Mouse (Mus musculus) heart, postnatal 10 days (tissue): ENCODE measurements at regions not wholly inside any gene's neighbourhood (a gene's known extent, or its start where the extent isn't known, plus 50 kb on each side); places are given as distances from the start of the nearest gene placed in this dataset.

ENCODE experiments used
- DNase-seq, 2 experiments: peaks; one replicate each; pipeline ENCODE4 v3.0.0; 2021
- intact Hi-C: fragments of 180-260 bp; cut with DNase I; formaldehyde crosslinking; loops from one replicate; pipeline ENCODE4 v1.15.1; 2025

GRCm38 (mm10) chr12:54333632-54334321 lies 130.1 kb upstream of the Egln3 start:
- no peak for DNase-seq
- intact Hi-C loops = no loop called here

GRCm38 (mm10) chr12:54327483-54327882 lies 123.8 kb upstream of the Egln3 start:
- DNase-seq = no peak
- intact Hi-C loops = no loop called here

GRCm38 (mm10) chr12:54326571-54326970 lies 122.9 kb upstream of the Egln3 start:
- no peak for DNase-seq
- intact Hi-C loops = no loop called here

GRCm38 (mm10) chr12:54320533-54320932 lies 116.9 kb upstream of the Egln3 start:
- intact Hi-C loops = no loop called here
- DNase-seq = no peak

- peak; percentile 15 to 35 for DNase-seq
- intact Hi-C loops = loop anchor here (5.0 kb wide), 1 partner anchor 115 kb away; the partner anchor contains the start of gene Egln3
Observed at GRCm38 (mm10) chr12:54316980-54317471, 113.4 kb upstream of the Egln3 start.

- intact Hi-C loops = loop anchor here (5.0 kb wide), 1 partner anchor 114 kb away; the partner anchor contains the start of gene Egln3
- DNase-seq = no peak
Observed at GRCm38 (mm10) chr12:54316066-54316567, 112.5 kb upstream of the Egln3 start.

GRCm38 (mm10) chr12:54314153-54314552 lies 110.5 kb upstream of the Egln3 start:
- no peak for DNase-seq
- intact Hi-C loops = no loop called here

- intact Hi-C loops = no loop called here
- DNase-seq = peak; percentile 69 to 80
Observed at GRCm38 (mm10) chr12:54313211-54313845, 109.7 kb upstream of the Egln3 start.

GRCm38 (mm10) chr12:54312522-54313210 lies 109.0 kb upstream of the Egln3 start:
- DNase-seq = peak in 1 of 2 experiments; percentile 30
- intact Hi-C loops = no loop called here

GRCm38 (mm10) chr12:54311896-54312521 lies 108.3 kb upstream of the Egln3 start:
- no peak for DNase-seq
- intact Hi-C loops = no loop called here

- intact Hi-C loops = no loop called here
- DNase-seq = no peak
Observed at GRCm38 (mm10) chr12:54309874-54310273, 106.2 kb upstream of the Egln3 start.

GRCm38 (mm10) chr12:54309219-54309618 lies 105.6 kb upstream of the Egln3 start:
- intact Hi-C loops = no loop called here
- no peak for DNase-seq

- intact Hi-C loops = no loop called here
- DNase-seq = no peak
Observed at GRCm38 (mm10) chr12:54305135-54305630, 101.5 kb upstream of the Egln3 start.

GRCm38 (mm10) chr12:54303746-54304145 lies 100.1 kb upstream of the Egln3 start:
- intact Hi-C loops = no loop called here
- DNase-seq = no peak

GRCm38 (mm10) chr12:54299506-54299905 lies 95.8 kb upstream of the Egln3 start:
- DNase-seq = no peak
- intact Hi-C loops = no loop called here

GRCm38 (mm10) chr12:54293248-54293647 lies 89.6 kb upstream of the Egln3 start:
- no peak for DNase-seq
- intact Hi-C loops = no loop called here

GRCm38 (mm10) chr12:54290311-54290710 lies 86.7 kb upstream of the Egln3 start:
- DNase-seq = no peak
- intact Hi-C loops = no loop called here

- intact Hi-C loops = loop anchor here (5.0 kb wide), 1 partner anchor 86 kb away; the partner anchor contains the start of gene Egln3
- peak in 1 of 2 experiments; percentile 55 for DNase-seq
Observed at GRCm38 (mm10) chr12:54288747-54289146, 85.1 kb upstream of the Egln3 start.

- DNase-seq = no peak
- intact Hi-C loops = loop anchor here (5.0 kb wide), 1 partner anchor 86 kb away; the partner anchor contains the start of gene Egln3
Observed at GRCm38 (mm10) chr12:54288041-54288502, 84.4 kb upstream of the Egln3 start.
